Mouse (Mus musculus): ENCODE data around the gene Ube2o. TPM values are rescaled to one million over a fixed set of nuclear protein-coding genes. Genes with fewer than 3 reads are reported as not detected.

Gene Ube2o
- polyA plus RNA-seq, 2 experiments, result 25.9 to 34.0 TPM

- Histone ChIP-seq H3K27me3 (ENCODE audit: control insufficient read depth, insufficient read depth, low read length) (no peaks in the 10 kb centered on the region), H3K27ac (peak overlapping the region; percentile 36; the same call in 1 of the 2 replicates), H3K36me3 (replicated peaks; ENCODE audit: control insufficient read depth, insufficient read depth, low read depth) (no peaks in the 10 kb centered on the region), H3K9ac (replicated peaks) (no peak overlapping the region), H3K4me1 (replicated peaks; ENCODE audit: control insufficient read depth in 2 of 2, insufficient read depth in 2 of 2, low read length in 1 of 2) (peaks cover 17 to 26% of the 10 kb centered on the region in 2 experiments), H3K4me3 (ENCODE audit: insufficient read depth in 1 of 2, low read depth in 2 of 2, low read length in 2 of 2) (no peak overlapping the region), H3K4me2 (ENCODE audit: low read depth) (0 out of 2 replicates have a peak overlapping the region, but pooled peaks have one; percentile 13), H3K9me3 (ENCODE audit: control insufficient read depth, low read length) (no peaks in the 10 kb centered on the region)
- TF ChIP-seq CTCF (IDR thresholded peaks at IDR 0.05; ENCODE audit: low read depth) (no peak), EP300 (IDR thresholded peaks at IDR 0.05; ENCODE audit: low read depth) (no peak)
- ATAC-seq (ENCODE audit: insufficient read depth) (peak; percentile 38; the same call in 1 of the 2 replicates), DNase-seq (ENCODE audit: low read depth in 3 of 3, low spot score in 3 of 3) (peak in 1 of 3 experiments; percentile 65)
- 30% methylated on average over 7 of the region's 7 CpGs for WGBS (ENCODE audit: insufficient replicate concordance)
Measured at GRCm38 (mm10) chr11:116511301-116511868, 69.9 kb downstream of the Ube2o start.

- ATAC-seq (ENCODE audit: insufficient read depth), result no peak
Measured at GRCm38 (mm10) chr11:116508689-116509088, 72.6 kb downstream of the Ube2o start.

GRCm38 (mm10) chr11:116506151-116506875, 74.9 kb downstream of the Ube2o start:
- Histone ChIP-seq H3K36me3 (replicated peaks; ENCODE audit: control insufficient read depth, insufficient read depth, low read depth) (no peaks in the 10 kb centered on the region), H3K9me3 (ENCODE audit: control insufficient read depth, low read length) (no peaks in the 10 kb centered on the region), H3K4me3 (ENCODE audit: insufficient read depth in 1 of 2, low read depth in 2 of 2, low read length in 2 of 2) (no peak overlapping the region), H3K4me1 (replicated peaks; ENCODE audit: control insufficient read depth in 2 of 2, insufficient read depth in 2 of 2, low read length in 1 of 2) (peaks cover 25 to 35% of the 10 kb centered on the region in 2 experiments), H3K27me3 (ENCODE audit: control insufficient read depth, insufficient read depth, low read length) (no peaks in the 10 kb centered on the region), H3K4me2 (ENCODE audit: low read depth) (peak overlapping the region; percentile 51), H3K9ac (replicated peaks) (peak overlapping the region; percentile 54), H3K27ac (peak overlapping the region; percentile 87)
- peak; percentile 93 for TF ChIP-seq EP300 (IDR thresholded peaks at IDR 0.05; ENCODE audit: low read depth)
- no peak for TF ChIP-seq CTCF (IDR thresholded peaks at IDR 0.05; ENCODE audit: low read depth)
- peak; percentile 89 for ATAC-seq (ENCODE audit: insufficient read depth)
- DNase-seq (ENCODE audit: low read depth in 3 of 3, low spot score in 3 of 3), result peak; percentile 71 to 76 (median 72)
- WGBS (ENCODE audit: insufficient replicate concordance), result 36% methylated on average over 17 of the region's 17 CpGs

More at GRCm38 (mm10) chr11:116508689-116509088, 72.6 kb downstream of the Ube2o start:
- no peak overlapping the region for H3K4me2 ChIP-seq (ENCODE audit: low read depth)
- no peak overlapping the region for H3K9ac ChIP-seq (replicated peaks)
- no peak overlapping the region for H3K27ac ChIP-seq
- H3K4me3 ChIP-seq (ENCODE audit: insufficient read depth in 1 of 2, low read depth in 2 of 2, low read length in 2 of 2), result no peak overlapping the region
- no peaks in the 10 kb centered on the region for H3K9me3 ChIP-seq (ENCODE audit: control insufficient read depth, low read length)
- no peaks in the 10 kb centered on the region for H3K36me3 ChIP-seq (replicated peaks; ENCODE audit: control insufficient read depth, insufficient read depth, low read depth)
- no peak for DNase-seq (ENCODE audit: low read depth in 3 of 3, low spot score in 3 of 3)
- 75% methylated on average over 2 of the region's 2 CpGs for WGBS (ENCODE audit: insufficient replicate concordance)
- no peaks in the 10 kb centered on the region for H3K27me3 ChIP-seq (ENCODE audit: control insufficient read depth, insufficient read depth, low read length)
- H3K4me1 ChIP-seq (replicated peaks; ENCODE audit: control insufficient read depth in 2 of 2, insufficient read depth in 2 of 2, low read length in 1 of 2), result peaks cover 30 to 41% of the 10 kb centered on the region in 2 experiments
- TF ChIP-seq EP300 (IDR thresholded peaks at IDR 0.05; ENCODE audit: low read depth) (no peak), CTCF (IDR thresholded peaks at IDR 0.05; ENCODE audit: low read depth) (no peak)

- TF ChIP-seq EP300 (IDR thresholded peaks at IDR 0.05; ENCODE audit: low read depth) (peak; percentile 64; the same call in 1 of the 2 replicates), CTCF (IDR thresholded peaks at IDR 0.05; ENCODE audit: low read depth) (no peak)
- Histone ChIP-seq H3K9me3 (ENCODE audit: control insufficient read depth, low read length) (no peaks in the 10 kb centered on the region), H3K36me3 (replicated peaks; ENCODE audit: control insufficient read depth, insufficient read depth, low read depth) (no peaks in the 10 kb centered on the region), H3K4me3 (ENCODE audit: insufficient read depth in 1 of 2, low read depth in 2 of 2, low read length in 2 of 2) (no peak overlapping the region), H3K4me2 (ENCODE audit: low read depth) (peak overlapping the region; percentile 51), H3K27ac (peak overlapping the region; percentile 87), H3K27me3 (ENCODE audit: control insufficient read depth, insufficient read depth, low read length) (no peaks in the 10 kb centered on the region), H3K9ac (replicated peaks) (peak overlapping the region; percentile 54), H3K4me1 (replicated peaks; ENCODE audit: control insufficient read depth in 2 of 2, insufficient read depth in 2 of 2, low read length in 1 of 2) (peaks cover 25 to 37% of the 10 kb centered on the region in 2 experiments)
- WGBS (ENCODE audit: insufficient replicate concordance), result 19% methylated on average over 5 of the region's 5 CpGs
- ATAC-seq (ENCODE audit: insufficient read depth) (peak; percentile 40), DNase-seq (ENCODE audit: low read depth in 3 of 3, low spot score in 3 of 3) (no peak)
Measured at GRCm38 (mm10) chr11:116505573-116505972, 75.7 kb downstream of the Ube2o start.

GRCm38 (mm10) chr11:116504516-116504915, 76.7 kb downstream of the Ube2o start:
- no peak overlapping the region for H3K27ac ChIP-seq
- no peaks in the 10 kb centered on the region for H3K36me3 ChIP-seq (replicated peaks; ENCODE audit: control insufficient read depth, insufficient read depth, low read depth)
- no peak overlapping the region for H3K4me3 ChIP-seq (ENCODE audit: insufficient read depth in 1 of 2, low read depth in 2 of 2, low read length in 2 of 2)
- H3K27me3 ChIP-seq (ENCODE audit: control insufficient read depth, insufficient read depth, low read length), result no peaks in the 10 kb centered on the region
- ATAC-seq (ENCODE audit: insufficient read depth), result no peak
- H3K4me2 ChIP-seq (ENCODE audit: low read depth), result no peak overlapping the region
- H3K9me3 ChIP-seq (ENCODE audit: control insufficient read depth, low read length), result no peaks in the 10 kb centered on the region
- DNase-seq (ENCODE audit: low read depth in 3 of 3, low spot score in 3 of 3), result no peak
- TF ChIP-seq CTCF (IDR thresholded peaks at IDR 0.05; ENCODE audit: low read depth) (no peak), EP300 (IDR thresholded peaks at IDR 0.05; ENCODE audit: low read depth) (no peak)
- H3K4me1 ChIP-seq (replicated peaks; ENCODE audit: control insufficient read depth in 2 of 2, insufficient read depth in 2 of 2, low read length in 1 of 2), result peaks cover 25 to 39% of the 10 kb centered on the region in 2 experiments
- 81% methylated on average over 17 of the region's 17 CpGs for WGBS (ENCODE audit: insufficient replicate concordance)
- no peak overlapping the region for H3K9ac ChIP-seq (replicated peaks)
